Mouse (Mus musculus) midbrain, embryonic 12.5 days (tissue): ENCODE results near the gene Abcc5. TPM values are rescaled to one million over a fixed set of nuclear protein-coding genes. Genes with fewer than 3 reads are reported as not detected.

Experiments
- ATAC-seq: fragments of 200-750 bp; cut with Nextera tagmentation; 2 replicates; pipeline ENCODE4 v1.8.0; 2017; ENCODE audit warnings: low read depth, moderate TSS enrichment, moderate library complexity; ENCODE audit not compliant: low FRiP score
- H3K27ac ChIP-seq: fragments of 300-500 bp; sonication (generic); replicated peaks from 2 replicates; pipeline ENCODE4 v1.5.1; 2016; ENCODE audit warnings: mild to moderate bottlenecking
- H3K27me3 ChIP-seq: fragments of 300-500 bp; sonication (generic); 2 replicates; pipeline ENCODE4 v1.6.1; 2016; ENCODE audit warnings: mild to moderate bottlenecking
- H3K36me3 ChIP-seq: fragments of 300-500 bp; sonication (generic); 2 replicates; pipeline ENCODE4 v1.6.1; 2016
- H3K4me1 ChIP-seq: fragments of 300-500 bp; sonication (generic); 2 replicates; pipeline ENCODE4 v1.6.1; 2016
- H3K4me2 ChIP-seq: fragments of 300-500 bp; sonication (generic); replicated peaks from 2 replicates; pipeline ENCODE4 v1.6.1; 2016; ENCODE audit warnings: mild to moderate bottlenecking, moderate library complexity
- H3K4me3 ChIP-seq: fragments of 300-500 bp; sonication (generic); 2 replicates; pipeline ENCODE4 v1.5.1; 2016; ENCODE audit warnings: mild to moderate bottlenecking
- H3K9ac ChIP-seq: fragments of 300-500 bp; sonication (generic); replicated peaks from 2 replicates; pipeline ENCODE4 v1.6.1; 2016; ENCODE audit warnings: mild to moderate bottlenecking, moderate library complexity
- H3K9me3 ChIP-seq: fragments of 300-500 bp; sonication (generic); 2 replicates; pipeline ENCODE4 v1.6.1; 2016; ENCODE audit warnings: mild to moderate bottlenecking
- WGBS: fragments of 180-500 bp; shearing (Covaris S2); methylation state at CpG from one replicate; pipeline ENCODE4 v1.1.7; 2016; 5-methylcytosine and 5-hydroxymethylcytosine counted together
- polyA plus RNA-seq: library from polyadenylated mRNA; unstranded; fragments of >200 nt; fragmentation: Nextera tagmentation; extraction: Ambion mirVana; gene quantifications from 2 replicates; pipeline ENCODE4 v1.2.1, GENCODE M21; 2016

The Abcc5 gene
- polyA plus RNA-seq, 1 experiment from 2014 or later = 122 TPM

DNA sequence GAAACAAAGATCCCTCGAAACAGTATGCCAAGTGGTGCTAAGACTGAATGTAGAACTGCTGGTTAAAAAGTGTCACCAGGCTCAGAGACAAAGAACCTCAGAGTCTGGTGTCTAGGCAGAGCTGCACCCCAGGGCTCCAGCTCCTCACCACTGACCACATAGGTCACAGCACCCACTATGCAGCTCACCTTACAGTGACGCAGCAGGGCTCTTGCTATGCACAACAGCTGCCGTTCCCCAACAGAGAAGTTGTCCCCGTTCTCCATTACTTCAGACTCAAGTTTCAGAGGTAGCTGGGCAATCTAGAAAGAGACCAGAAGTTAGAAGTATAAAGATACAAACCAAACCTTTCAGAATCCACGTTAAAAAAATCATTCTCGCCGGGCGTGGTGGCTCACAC is 91.3 kb downstream of the Abcc5 start:
- H3K36me3 ChIP-seq = peaks cover 65% of the 10 kb centered on the region
- WGBS = 96% methylated on average over 8 of the region's 8 CpGs
- no peak for ATAC-seq

DNA sequence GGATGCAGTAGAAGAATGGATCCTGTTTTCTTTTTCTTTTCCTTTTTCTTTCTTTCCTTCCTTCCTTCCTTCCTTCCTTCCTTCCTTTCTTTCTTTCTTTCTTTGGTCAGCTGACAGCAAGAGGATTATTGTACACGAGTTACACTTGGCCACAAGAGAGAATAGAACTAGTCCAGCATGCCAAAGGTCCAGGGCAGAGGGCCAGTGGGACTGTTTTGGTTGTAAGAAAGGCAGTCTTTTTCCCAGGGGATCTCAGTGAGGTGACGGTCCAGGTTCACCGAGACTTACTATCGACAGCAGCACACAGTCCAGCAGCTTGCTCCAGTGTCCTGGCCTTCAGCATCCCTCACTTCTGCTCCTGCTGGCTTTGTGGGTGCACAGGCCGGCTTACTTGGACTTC is 97.9 kb downstream of the Abcc5 start:
- Histone ChIP-seq H3K9me3 (no peaks in the 10 kb centered on the region), H3K4me3 (no peak overlapping the region), H3K27me3 (no peaks in the 10 kb centered on the region), H3K9ac (no peak overlapping the region), H3K27ac (no peak overlapping the region), H3K36me3 (peaks cover 31% of the 10 kb centered on the region), H3K4me1 (no peaks in the 10 kb centered on the region), H3K4me2 (no peak overlapping the region)
- WGBS = 87% methylated on average over 5 of the region's 5 CpGs
- ATAC-seq = no peak

More for the DNA sequence above, 91.3 kb downstream of the Abcc5 start:
- H3K27me3 ChIP-seq = no peaks in the 10 kb centered on the region
- no peak overlapping the region for H3K4me3 ChIP-seq
- H3K4me2 ChIP-seq = no peak overlapping the region
- H3K9ac ChIP-seq = no peak overlapping the region
- H3K4me1 ChIP-seq = no peaks in the 10 kb centered on the region
- H3K9me3 ChIP-seq = no peaks in the 10 kb centered on the region
- no peak overlapping the region for H3K27ac ChIP-seq

DNA sequence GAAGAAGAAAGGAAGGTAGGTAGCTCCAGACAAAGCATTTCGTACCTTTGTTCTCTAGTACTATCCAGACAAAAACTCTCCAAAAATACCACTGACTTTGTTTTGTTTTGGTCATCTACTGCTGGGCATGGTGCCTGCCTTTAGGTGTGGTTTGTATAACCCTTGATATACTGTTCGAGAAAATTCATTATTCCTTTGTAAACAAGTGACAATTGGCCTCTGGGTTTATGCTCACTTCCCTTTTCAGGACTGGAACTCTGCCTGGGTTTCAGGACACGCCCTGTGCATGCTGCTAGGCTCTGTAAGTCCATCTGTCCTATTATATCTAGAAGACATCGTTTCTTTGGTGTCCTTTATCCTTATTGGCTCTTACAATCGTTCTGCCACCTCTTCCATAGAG is 100.9 kb downstream of the Abcc5 start, which contains the start of gene Cyp2ab1:
Gene Cyp2ab1 (minus strand): TSS at position 119 of the 400 bp plus-strand sequence.
- Histone ChIP-seq H3K4me3 (no peak within 1 kb of the TSS), H3K9ac (no peak within 1 kb of the TSS), H3K36me3 (peaks cover 20% of the 10 kb centered on the region; the same call in 1 of the 2 replicates), H3K9me3 (no peaks in the 10 kb centered on the region), H3K4me1 (no peaks in the 10 kb centered on the region), H3K27ac (no peak within 1 kb of the TSS), H3K4me2 (no peak within 1 kb of the TSS), H3K27me3 (no peaks in the 10 kb centered on the region)
- no peak for ATAC-seq
- WGBS = 74% methylated on average over 5 of the region's 5 CpGs

DNA sequence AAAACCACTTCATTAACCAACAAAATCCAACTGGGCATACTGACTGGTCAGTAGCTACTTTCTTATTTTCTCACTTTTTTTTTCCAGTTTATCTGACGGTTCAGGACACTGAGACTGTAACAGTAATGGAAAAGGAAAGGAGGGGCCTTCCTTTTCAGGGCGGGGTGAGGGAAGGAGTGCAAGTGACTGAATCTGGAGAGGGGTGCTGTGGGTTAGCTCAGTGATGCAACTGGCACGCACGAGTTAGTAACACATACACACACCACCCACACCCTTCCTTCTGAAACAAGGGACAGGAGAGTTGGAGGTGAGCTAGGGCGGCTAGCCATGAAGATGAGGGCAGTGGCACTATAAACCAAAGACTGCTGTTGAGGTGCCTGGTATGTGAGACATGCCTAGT is 102.3 kb downstream of the Abcc5 start:
- Histone ChIP-seq H3K4me2 (no peak overlapping the region), H3K27me3 (no peaks in the 10 kb centered on the region), H3K9me3 (no peaks in the 10 kb centered on the region), H3K4me1 (no peaks in the 10 kb centered on the region), H3K36me3 (peaks cover 8% of the 10 kb centered on the region; the same call in 1 of the 2 replicates), H3K4me3 (no peak overlapping the region), H3K9ac (no peak overlapping the region), H3K27ac (no peak overlapping the region)
- 81% methylated on average over 5 of the region's 5 CpGs for WGBS
- ATAC-seq = no peak

DNA sequence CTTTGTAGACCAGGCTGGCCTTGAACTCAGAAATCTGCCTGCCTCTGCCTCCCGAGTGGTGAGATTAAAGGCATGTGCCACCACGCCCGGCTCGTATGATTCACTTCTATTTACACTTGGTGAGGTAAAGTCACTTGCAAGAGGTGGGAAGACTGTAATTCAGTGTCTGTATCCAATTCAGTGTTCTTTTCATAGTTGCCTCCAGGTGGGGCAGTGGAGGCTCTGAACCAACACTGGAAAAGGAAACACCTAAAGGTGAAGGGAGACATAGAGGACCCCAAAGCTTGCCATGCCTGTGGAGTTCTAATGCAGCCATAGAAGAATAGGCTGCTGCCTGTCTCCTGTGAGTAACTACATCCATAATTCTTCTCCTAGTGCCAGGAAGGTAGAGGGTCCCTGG is 103.9 kb downstream of the Abcc5 start:
- WGBS = 88% methylated on average over 4 of the region's 4 CpGs
- H3K27ac ChIP-seq = no peak overlapping the region
- H3K4me1 ChIP-seq = no peaks in the 10 kb centered on the region
- no peak overlapping the region for H3K9ac ChIP-seq
- H3K9me3 ChIP-seq = no peaks in the 10 kb centered on the region
- no peaks in the 10 kb centered on the region for H3K36me3 ChIP-seq
- no peak overlapping the region for H3K4me3 ChIP-seq
- H3K27me3 ChIP-seq = no peaks in the 10 kb centered on the region
- no peak for ATAC-seq
- H3K4me2 ChIP-seq = no peak overlapping the region

DNA sequence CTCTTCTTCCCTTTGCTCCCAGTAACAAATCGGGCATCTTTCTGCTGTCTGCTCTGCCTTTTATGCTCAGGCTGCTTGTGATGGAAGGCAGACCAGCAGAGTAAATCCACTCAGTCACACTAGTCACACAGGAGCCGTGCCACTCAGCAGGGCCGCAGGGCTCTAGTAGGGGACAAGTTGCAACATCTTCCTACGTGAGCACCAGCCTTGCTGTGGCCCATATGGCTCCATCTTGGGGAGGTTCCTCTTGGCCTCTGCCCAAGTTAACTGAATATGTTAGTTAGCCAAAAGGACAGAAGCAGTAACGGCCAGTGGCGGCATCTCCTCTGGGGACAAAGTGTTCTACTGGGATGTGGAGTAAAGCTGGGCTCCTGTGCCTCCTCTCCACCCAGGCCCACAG is 109.4 kb downstream of the Abcc5 start:
- 86% methylated on average over 6 of the region's 6 CpGs for WGBS
- Histone ChIP-seq H3K9me3 (no peaks in the 10 kb centered on the region), H3K36me3 (no peaks in the 10 kb centered on the region), H3K9ac (no peak overlapping the region), H3K4me1 (no peaks in the 10 kb centered on the region), H3K27ac (no peak overlapping the region), H3K4me3 (no peak overlapping the region), H3K4me2 (no peak overlapping the region), H3K27me3 (no peaks in the 10 kb centered on the region)
- ATAC-seq = no peak

DNA sequence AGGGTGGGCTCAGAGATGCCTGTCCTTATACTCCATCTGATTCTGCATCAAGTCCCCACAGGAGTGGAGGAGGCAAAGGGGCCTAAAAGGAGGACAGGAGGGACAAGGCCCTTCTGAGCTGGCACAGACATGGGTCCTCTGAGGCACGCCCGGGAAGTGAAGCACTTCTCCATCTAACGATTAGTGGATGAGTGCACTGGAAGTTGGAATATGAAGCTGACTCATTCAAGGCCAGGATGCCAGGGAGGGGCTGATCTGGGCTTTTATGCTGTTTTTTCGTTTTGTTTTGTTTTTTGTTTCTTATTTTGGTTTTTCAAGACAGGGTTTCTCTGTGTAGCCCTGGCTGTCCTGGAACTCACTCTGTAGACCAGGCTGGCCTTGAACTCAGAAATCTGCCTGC is 110.9 kb downstream of the Abcc5 start:
- H3K27ac ChIP-seq = no peak overlapping the region
- no peaks in the 10 kb centered on the region for H3K4me1 ChIP-seq
- ATAC-seq = no peak
- no peaks in the 10 kb centered on the region for H3K36me3 ChIP-seq
- H3K4me2 ChIP-seq = no peak overlapping the region
- no peaks in the 10 kb centered on the region for H3K9me3 ChIP-seq
- H3K4me3 ChIP-seq = no peak overlapping the region
- H3K27me3 ChIP-seq = no peaks in the 10 kb centered on the region
- no peak overlapping the region for H3K9ac ChIP-seq
- WGBS = 82% methylated on average over 4 of the region's 4 CpGs

DNA sequence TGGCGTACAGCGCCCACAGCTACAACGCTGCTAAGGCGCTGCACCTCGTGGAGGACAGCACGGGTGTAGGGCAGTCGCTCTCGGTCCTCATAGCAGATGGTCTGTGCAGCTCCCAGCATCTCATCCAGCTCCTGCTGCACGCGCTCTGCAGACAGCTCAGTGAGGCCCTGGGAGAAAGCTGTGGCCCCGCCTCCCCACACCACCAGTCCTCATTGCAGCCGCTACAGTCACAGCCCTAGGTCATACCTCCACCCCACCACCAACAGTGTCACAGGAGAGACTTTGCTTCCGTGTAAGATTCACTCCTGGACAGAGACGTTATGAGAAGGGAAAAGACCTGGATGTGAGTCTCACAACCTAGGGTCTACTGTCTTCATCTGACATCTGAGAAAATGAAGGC is 113.9 kb downstream of the Abcc5 start:
- Histone ChIP-seq H3K27ac (no peak overlapping the region), H3K27me3 (no peaks in the 10 kb centered on the region), H3K36me3 (no peaks in the 10 kb centered on the region), H3K4me2 (no peak overlapping the region), H3K4me3 (no peak overlapping the region), H3K9ac (no peak overlapping the region), H3K9me3 (no peaks in the 10 kb centered on the region), H3K4me1 (no peaks in the 10 kb centered on the region)
- 67% methylated on average over 14 of the region's 14 CpGs for WGBS
- ATAC-seq = no peak

DNA sequence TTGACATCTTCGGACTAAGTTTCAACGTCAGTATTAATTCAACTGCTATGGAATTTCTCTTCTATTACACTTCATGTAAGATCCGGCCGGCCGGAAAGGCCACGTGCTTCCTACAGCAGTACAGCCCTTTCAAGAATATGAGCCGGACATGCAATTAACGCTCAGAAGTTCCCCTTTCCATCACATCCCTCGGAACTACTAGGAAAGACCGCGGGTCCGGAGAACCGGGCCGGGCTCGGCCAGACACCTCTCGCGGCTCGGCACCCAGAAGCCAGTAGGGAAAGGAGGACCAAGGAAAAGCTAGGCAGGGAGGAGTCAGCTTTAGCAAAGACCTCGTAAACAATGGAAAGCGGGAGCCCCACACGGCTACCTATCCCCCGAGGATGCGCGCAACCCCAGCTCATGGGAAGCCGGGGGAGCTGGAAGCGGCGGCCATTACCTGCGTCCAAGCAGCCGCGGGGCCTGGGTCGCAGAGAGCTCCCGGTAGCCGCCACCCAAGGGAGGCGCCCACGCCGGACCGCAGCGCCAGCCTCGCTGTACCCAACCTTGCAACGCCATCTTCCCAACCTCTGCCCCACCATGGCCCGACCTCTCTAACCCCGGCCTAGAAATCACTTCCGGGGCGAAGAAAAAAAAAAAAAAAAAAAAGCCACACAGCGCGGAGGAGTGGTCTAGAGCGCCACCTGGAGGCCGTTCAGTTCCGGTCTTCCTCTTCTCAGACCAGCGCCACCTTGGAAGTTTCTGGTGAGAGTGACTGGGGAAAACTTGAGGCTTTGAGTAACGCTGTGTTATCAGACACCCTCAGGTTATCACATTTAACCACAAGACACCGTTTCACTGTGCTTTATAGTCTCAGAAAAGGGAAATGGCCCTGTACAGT is 124.2 kb downstream of the Abcc5 start, which contains the start of gene Parl:
Gene Parl (minus strand): TSS at position 618 of the 880 bp plus-strand sequence.
- peak; percentile 87 for ATAC-seq
- Histone ChIP-seq H3K36me3 (peaks cover 13% of the 10 kb centered on the region), H3K27ac (peak within 1 kb of the TSS; percentile 31; the same call in 1 of the 2 replicates), H3K4me2 (peak within 1 kb of the TSS; percentile 80), H3K9ac (peak within 1 kb of the TSS; percentile 80), H3K4me1 (peaks cover 17% of the 10 kb centered on the region), H3K27me3 (no peaks in the 10 kb centered on the region), H3K9me3 (no peaks in the 10 kb centered on the region), H3K4me3 (peak within 1 kb of the TSS; percentile 86)
- under 1% methylated on average over 52 of the region's 52 CpGs for WGBS

DNA sequence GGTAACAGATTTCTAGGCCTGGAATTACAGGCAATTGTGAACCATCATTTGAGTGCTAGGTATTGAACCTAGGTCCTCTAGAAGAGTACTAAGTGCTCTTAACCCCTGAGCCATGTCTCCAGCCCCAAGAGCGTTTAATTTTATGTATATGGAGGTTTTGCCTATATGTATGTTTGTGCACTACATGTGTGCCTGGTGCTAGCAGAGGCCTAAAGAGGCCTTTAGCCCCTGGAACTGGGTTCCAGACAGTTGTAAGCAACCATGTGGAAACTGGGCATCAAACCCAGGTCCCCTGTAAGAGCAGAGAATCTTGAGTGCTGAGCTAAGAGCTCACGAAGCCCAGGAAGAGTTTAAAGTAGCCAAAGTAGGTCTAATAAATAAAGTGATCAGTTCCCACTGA is 126.1 kb downstream of the Abcc5 start:
- 90% methylated on average over 2 of the region's 2 CpGs for WGBS
- Histone ChIP-seq H3K4me3 (0 out of 2 replicates have a peak overlapping the region, but pooled peaks have one; percentile 86), H3K36me3 (peaks cover 30% of the 10 kb centered on the region), H3K27ac (no peak overlapping the region), H3K4me1 (peaks cover 17% of the 10 kb centered on the region), H3K4me2 (peak overlapping the region; percentile 80; the same call in 1 of the 2 replicates), H3K9ac (no peak overlapping the region), H3K9me3 (no peaks in the 10 kb centered on the region), H3K27me3 (no peaks in the 10 kb centered on the region)
- no peak for ATAC-seq
